Mouse (Mus musculus) heart, postnatal 0 days (tissue): ENCODE measurements around the gene Lamb3.

Source experiments
- CTCF ChIP-seq: IDR thresholded peaks from 2 replicates; pipeline ENCODE4 v1.5.1; 2016; ENCODE audit warnings: antibody characterized with exemption, control low read depth, low read depth
- EP300 ChIP-seq: IDR thresholded peaks from 2 replicates; pipeline ENCODE4 v1.6.1; 2016; ENCODE audit warnings: antibody characterized with exemption, low read depth

DNA sequence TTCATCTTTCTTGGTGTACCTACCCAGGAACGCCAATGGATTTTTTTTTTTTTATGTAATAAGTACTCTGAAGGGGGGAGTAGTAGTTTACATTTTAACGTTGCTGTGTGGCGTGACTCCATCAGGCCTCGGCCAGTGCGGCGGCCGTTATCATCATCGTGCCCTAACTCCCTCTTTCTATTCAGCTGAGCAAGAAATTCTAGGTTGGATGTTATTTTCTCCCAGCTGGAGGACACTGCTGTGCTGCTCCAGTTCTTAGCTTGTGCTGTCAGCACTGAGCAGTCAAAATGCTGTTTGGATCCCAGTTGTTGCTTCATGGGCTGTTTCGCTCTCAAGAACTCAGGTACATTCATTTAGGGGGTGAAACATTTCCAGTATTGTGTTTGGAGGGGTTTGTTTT is 52.1 kb downstream of the Lamb3 start:
- TF ChIP-seq CTCF (no peak), EP300 (no peak)
